Mouse (Mus musculus) lung, postnatal 10 days (tissue): ENCODE measurements around the gene Slpi.

ENCODE experiments used
- DNase-seq: peaks from one replicate; pipeline ENCODE4 v3.0.0; 2021

The Slpi gene

DNA sequence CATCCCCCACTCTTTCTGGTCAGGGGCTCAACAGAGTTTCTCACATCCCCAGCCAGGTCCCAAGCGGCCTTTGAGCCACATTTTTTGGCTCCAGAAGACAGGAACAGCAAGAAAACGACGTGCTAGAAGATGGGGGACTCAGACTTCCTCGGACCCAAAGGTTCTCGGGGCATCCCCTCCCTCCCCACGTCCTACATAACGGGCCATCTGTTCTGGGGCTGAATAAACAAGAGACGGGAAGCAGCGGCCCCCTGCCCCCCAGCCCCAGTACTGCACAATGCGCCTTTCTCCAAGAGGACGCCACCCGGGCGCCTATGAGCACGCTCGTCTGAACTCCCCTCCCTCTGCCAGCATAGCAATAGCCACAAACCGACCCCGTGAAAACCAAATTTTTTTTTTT is at the start of gene Slpi:
Slpi (minus strand) TSS at position 76 of the 400 bp plus-strand sequence.
- peak; percentile 48 for DNase-seq

DNA sequence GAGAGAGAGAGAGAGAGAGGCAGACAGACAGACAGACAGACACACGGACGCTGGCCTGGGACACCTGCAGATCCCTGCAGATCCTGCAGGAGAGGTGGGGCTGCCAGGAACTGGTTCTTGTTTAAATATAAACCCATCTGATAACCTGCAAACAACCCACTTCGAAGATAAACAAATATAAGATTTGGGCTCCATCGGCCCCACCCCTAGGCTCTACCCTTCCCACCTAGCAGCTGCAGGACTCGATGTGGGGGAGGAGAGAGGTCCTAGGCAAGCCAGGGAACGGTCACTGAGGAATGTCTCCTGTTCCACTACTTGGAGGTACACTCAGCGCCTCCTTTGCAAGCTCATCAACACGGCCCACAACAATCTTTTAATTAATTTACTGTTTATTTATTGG is 49.4 kb upstream of the Slpi start:
- DNase-seq: no peak

DNA sequence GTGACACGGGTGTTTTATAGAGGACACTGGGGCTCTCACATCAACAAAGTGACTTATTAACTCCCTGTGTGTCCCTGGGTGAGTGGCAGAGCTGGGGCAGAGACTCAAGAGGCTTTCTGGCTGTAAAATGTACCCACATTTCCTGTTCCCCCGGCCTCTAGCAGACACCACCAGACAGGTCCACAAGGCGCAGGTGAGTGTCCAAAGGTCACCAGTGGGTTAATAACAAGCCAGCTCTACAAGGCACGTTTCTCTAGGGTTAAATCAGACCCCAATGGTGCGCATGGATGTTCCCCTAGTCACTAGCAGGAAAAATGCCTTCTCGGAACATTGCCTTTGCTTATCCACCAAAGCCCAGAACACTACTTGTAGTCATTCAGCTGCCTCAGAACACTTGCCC is 48.8 kb upstream of the Slpi start:
- DNase-seq: no peak

DNA sequence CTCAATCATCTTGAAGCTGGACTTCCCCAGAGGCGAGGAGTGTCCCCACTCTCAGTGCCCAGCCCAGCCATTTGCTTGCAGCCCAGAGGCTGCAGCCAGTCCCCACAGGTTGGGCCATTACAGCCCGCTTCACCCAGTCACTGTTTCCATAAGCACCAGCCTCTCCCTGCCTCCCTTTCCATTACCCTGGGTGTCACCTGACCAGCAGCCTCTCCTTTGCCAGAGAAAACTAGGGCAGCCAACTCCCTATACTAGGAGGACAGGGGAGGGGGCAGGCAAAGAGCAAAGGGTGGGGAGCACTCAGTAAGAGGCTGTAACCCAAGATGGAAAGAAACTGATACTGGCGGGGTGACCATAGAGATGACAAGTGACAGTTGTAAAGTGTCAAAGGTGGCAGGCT is 48.1 kb upstream of the Slpi start:
- peak; percentile 54 for DNase-seq

DNA sequence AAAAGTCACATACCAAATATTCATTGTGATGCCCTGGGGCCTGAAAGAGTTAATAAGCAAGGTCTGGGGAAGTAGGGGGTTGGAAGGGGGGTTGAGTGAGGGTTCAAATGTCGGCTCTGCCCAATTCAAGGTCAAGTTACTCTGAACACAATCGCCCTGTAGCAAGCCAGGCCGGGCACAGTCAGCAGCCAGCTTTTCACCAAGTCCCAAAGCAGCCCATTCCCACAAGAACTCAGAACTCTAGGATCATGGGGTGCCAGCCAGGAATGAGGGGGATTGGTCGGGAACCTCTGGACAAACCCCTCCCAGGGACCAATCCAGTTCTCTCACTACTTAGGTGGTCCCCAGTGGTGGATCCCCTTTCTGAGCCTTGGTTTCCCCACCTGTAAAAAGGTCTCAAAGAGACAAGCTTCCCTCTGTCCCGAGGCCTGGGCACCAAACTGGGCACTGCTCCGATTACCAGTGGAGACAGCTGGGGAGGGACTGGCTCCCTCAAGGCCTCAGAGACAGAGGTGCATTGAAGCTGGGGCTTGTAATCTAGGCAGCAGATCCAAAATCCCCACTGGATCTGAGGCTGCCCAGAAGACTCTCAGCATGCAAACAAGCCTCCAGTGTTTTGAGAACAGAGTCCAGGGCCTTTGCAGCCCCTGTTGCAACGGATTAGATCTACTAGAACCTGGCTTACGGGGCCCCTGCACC is 47.5 kb upstream of the Slpi start:
- no peak for DNase-seq

DNA sequence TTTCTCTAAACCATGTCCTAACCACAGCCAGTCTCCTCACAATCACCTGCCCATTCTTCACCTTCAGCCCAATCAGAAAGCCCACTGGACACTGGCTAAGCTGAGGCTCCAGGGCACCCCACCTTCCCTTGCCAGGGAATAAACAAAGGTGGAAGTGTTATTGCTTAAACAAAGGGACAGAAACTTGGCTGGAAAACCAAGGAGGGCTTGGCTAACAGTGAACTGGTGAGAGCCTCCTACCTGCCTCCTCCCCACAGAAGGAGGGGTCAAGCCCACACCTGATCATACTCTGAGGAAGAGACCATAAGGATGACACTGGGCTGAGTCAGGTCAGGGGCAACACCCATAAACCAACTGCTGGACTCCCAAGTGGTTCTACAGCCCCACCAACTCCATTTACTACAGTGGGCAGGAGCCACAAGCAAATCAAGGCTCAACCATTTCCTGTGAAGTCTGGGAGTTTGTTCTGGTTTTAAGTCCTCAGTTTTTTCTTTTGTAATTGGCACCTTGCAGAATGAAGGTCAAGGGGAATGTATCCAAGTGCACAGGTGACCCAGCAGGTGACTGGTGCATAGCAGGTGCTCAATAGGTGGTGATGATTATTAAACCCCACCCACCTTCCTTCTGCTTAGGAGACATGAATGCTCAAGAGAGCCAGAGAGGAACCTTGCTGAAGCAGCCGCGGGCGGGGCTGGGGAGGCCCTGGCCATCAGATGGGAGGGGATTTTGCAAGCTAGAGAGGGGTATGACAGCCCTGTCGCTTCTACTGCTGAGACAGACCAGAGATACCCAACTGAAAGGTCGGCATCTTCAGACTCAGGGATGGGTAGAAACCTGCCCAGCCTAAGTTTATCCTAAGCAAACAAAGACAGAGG is 46.6 kb upstream of the Slpi start:
- DNase-seq: no peak

DNA sequence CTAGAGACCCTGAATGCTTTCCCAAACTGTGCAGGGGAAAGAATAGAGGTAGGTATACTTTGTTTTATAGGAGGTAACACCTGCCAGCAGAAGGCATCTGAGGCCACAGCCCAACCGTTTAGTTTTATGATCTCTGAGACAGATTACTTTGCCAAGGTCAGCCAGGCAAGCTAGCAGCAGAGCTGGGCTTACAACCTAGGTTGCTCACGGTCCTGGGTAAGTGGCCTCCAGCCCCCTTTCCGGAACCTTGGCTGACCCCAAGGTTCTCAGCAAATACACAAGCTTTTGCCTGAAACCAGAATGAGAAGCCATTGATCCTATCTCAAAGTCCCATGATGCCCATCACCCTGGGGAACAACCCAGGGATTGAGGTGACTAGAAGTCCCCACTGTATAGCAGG is 45.8 kb upstream of the Slpi start:
- DNase-seq: no peak

DNA sequence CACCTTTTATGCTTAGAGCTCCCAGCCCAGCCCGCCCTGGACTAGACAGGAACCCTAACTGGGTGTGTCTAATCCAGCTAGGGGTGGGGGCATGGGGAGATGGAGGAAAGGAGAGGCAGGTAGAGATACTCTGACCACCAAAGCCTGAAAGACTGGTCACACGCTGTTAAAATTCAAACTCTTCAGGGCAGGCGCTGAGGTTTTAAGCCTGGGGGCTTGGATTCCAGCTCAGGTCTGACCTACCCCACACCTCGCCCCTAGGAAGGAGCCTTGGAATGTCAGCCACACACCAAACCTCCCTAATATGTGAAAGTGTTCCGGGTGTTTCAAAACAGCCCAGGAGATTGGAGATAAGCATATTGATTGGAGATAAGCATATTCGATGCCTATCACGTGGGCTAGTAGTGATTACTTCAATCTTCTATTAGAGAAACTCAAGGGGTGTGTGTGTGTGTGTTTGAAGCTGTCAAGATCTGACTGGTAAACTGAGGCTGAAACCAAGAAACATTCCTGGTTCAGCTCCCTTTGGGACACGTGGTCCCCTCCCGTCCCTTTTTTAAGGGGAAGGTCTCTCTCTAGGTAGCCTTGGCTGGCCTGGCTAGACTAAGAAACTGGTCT is 44.5 kb upstream of the Slpi start:
- DNase-seq: no peak

DNA sequence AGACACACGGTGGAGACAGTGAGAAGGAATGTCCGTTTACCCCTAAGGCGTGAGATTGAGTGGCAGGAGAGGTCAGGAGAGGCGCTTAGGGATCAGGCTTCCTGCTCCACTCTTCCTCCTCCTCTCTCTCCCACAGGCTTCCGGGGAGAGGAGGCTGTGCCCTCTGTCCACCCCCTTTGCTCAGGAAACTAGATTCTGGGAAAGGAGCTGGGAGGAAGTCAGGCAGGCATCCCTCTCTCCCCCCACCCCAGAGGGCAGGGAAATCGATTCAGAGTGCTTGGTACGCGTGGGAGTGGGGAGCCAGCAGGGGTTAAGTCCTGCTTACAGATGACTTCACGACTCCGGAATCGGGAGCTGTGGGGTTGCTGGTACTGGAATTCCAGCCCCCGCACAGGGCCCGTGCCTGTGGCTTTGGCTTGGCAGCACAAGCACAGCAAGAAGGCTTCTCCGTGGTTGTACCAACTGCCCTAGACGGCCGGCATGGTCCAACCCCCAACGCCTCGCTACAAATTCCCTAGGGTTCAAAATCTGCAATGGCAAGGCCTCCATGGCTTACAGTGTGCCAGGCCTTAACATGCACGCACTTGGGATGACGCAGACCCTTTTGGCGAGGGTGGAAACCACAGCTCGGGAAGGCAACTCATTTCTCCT is 43.8 kb upstream of the Slpi start:
- DNase-seq: peak; percentile 67

DNA sequence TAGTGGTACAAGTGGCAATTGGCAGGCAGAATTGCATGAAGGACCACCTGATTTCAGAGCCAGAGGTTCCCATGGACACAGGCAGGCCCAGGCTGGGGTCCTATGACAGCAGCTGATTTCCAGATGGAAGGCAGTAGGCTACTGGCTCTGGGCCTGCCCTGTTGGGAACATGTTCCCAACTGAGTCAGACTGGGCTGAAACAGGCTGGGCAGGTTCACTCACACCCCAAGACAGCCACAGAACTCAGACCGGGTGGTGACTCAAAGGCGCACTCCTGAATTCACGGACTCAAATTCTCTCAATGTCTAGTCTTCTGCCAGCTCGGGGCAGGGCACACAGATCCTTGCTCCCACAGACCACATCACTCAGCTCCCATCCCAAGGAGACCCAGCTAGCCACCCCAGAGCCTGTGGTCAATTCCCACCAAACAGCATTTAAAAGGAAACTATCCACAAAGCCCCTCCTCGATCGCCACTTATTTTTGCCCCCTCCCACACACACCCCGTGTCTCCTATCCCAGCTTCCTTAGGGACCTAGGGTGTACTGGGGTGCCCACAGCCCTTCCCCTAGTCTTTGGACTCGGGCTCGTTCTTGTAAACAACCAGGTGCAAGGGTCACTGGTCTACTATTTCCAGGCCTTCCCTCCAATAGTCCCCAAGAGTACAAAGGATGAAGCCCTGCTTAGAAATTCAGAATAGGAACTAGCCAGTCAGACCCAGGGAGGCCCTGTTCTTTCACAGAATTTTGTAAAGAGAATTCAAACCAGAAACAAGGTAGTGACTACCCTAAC is 43.0 kb upstream of the Slpi start:
- peak; percentile 68 for DNase-seq

DNA sequence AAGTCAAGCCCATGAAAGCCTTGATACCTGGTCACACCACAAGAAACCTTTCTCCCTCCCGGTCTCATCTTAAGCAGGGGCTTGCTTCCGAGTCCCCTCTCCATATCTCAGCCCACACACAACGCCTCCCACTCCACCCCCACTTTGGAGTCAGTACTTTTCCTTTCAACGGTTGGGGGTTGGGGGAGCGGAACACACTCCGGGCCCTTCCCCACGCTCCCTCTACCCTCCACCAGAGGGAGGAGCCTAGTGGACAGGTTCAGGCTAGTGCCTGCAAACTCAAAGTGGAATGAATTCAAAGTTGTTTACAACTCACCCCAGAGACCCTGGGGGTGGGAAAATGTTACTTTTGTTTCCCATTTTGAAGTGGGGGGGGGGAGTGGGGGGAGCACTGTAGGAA is 41.8 kb upstream of the Slpi start:
- peak; percentile 63 for DNase-seq

DNA sequence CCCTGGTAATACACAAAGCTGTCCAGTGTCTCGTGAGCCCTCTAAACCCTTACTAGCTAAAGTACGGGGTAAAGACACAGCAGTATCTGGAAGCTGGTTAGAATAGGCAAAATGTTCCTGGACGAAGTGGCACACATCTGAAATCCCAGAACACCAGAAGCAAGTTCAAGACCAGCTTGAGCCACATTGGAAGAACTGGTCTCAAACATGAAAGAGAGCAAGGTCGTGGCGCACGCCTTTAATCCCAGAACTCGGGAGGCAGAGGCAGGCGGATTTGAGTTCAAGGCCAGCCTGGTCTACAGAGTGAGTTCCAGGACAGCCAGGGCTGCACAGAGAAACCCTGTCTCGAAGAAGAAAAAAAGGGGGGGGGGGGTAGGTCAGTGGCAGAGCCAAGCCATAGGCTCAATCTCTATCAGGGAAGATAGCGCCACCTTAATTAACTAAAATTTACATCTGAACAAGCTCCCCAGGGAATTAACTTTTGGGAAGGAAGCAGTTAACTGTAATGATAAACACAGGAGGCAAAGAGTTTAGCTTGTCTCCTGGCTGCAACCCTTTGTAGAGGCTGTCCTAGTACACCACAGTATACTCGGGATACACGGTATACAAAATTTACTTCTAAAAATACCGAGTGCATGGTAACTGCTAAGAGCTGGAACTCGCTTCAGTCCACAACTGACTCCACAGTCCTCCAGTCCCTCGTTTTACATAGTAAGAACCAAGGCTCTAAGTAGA is 41.2 kb upstream of the Slpi start:
- no peak for DNase-seq

DNA sequence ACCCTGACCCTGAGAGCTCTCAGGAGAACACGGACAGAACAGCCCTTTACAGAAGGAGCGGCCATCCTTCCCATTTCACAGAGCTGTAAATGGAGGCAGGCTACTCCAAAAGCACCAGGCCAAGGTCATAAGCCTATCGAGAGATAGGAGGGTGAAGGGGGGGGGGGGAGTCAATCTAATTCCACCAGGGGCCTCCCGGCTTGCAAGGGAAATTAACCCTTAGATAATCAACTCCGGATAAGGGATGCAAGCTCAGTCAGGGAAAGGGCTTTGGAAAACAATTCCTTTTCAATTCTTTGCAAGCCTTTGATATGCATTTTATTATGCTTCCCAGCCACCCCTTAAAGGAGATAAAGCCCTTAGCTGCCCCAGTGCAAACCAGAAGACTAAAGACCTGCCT is 39.6 kb upstream of the Slpi start:
- DNase-seq: no peak

DNA sequence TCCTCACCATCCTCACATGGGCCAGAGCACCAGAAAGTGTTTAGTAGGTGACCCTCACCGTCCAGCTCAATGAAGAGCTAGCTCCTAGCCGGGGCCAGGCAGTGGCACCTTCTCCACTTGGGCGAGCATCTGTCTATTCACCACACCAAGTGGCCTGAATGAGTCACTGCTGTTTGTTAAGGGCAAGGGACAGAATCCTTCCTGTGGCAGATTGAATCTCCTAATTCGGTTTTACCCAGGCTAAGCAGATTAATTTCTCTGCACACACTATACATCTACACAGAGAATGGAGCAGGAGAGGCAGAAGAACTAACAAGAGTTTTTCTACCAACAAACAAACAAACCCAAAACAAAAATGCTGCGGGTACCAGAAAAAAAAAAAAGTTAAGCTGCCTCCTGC is 38.1 kb upstream of the Slpi start:
- no peak for DNase-seq

DNA sequence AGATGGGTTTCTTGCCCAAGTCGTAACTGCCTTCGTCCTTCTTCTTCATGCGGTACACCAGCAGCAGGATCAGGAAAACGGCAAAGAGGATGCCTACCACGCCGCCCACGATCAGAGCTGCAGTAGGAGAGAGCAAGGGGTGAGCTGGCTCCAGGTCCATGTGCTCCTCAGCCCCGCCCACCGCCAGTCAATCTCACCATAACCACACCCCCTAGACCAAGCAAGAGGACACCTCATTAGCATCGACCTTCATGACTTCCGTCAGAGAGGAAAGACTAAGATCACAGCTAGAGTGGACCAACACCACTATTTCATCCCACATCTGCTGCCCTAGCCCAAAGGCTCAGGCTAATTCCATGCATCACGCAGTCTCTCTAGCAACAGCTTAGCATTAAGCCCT is 37.2 kb upstream of the Slpi start:
- DNase-seq: no peak

DNA sequence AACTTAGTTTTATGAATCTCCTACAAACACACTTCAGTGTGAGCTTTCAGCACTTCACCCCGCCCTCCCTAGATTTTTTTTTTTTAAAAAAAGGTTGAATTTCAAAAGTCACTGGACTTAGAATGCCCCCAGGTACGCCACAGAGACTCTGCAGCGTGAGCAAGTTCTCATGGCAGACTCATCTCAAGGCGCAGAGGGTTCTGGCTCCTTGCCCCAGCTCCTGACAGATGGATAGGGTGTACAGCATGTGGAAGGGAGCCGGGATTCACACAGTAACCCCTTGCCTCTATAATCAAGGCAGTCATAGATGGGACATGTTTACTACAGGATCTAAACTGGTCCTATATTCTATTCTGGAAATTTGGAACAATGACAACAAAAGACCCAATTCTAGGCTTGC is 36.5 kb upstream of the Slpi start:
- no peak for DNase-seq

DNA sequence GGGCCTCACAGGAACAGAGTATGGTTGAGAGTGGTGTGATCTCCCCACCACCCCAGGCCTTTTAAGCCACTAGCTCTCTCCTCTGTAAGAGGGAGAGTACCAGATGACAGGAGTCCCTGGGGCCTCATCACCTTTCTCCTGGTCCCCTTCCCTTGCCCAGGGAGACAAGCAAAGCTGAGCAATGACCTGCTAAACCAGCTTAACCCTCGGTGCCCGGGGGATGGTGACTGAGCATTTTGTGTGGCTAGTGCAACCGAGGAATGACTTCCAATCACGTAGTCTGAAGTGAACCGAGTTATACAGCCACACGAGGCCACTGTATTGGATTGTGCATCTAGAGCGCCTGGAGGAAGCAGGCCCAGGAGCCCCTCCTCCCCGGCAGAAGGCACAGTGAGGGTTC is 35.5 kb upstream of the Slpi start:
- DNase-seq: no peak

DNA sequence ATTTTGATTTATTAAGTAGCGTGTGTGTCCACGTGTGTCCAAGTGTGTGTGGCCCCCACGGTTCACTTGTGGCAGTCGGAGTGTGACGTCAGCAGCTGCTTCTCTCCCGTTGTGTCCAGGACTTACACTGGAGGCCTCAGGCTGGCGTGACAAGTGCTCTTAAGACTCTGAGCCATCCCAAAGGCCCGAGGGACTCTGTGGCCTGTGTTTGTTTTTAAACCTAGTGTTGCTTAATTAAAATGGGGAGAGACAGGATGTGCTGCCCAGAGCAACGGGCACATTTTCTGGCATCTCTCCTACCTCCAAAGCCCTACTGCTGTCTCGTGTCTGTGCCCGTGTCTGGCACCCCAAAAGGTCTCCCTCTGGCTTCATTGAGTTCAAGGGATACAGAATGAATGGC is 34.6 kb upstream of the Slpi start:
- DNase-seq: no peak

DNA sequence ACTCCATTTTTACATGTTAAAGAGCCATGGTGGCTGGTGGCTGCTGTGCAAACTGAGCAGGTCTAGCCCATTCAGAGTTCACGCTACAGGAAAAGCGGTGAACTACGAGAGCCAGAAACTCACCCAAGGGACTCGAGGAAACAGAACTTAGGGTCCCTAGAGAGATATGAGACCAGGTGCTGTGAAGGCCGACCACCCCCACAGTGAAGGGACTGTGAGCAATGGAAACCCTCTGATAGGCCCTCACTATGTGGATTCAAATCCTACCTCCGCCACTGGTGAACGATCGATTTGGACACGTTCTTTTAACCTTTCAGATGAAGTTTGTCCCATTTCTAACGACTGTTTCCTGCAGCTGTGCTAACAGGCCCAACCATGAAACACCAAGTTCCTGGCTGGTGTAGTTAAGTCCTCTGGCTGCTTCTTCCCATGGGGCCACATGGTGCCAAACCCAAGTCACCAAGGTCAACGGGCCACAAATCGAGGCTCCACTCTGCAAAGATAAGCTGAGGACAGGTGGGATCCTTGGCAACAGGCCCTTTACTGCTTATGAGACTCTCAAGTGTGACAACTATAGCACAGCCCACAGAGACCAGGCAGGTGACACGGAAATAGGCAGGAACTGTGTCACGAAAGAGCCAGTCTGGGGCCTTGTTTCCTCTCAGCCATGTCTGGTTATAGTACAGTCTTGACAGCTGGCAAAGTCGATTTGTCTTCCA is 33.9 kb upstream of the Slpi start:
- DNase-seq: no peak

DNA sequence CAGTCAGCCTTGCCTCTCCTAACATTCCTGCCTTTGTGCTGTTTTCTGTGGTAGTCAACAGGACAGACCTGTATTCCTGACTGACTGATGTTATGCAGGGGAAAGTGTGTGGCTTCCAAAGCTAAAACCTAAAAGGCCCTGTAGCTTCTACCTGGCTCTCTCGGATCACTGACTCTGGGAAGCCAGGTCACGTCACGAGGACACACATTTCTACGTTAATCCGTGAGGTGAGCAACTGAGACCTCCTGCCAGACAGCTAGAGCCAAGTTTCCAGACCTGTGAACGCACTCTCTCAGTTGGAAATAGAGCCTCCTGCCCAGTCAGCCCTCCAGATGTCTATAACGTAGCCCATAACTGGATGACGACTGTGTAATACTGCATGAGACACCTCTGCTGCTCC is 33.1 kb upstream of the Slpi start:
- no peak for DNase-seq

DNA sequence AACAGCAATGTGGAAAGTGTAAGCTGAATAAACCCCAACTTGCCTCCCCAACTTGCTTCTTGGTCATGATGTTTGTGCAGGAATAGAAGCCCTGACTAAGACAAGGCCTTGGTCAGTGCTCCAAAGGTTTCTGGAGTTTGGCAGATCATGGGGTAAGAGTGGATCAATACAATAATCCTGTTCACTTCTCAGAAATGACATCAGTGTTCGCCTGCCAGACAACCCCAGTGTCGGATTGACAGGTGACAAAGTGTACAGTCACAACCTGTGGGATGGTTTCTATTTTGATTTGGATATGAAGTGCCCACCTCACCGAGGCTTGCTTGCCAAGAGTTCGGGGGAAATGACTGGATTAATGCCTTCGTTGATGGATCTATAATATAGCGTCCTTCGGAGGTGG is 32.4 kb upstream of the Slpi start:
- no peak for DNase-seq
